Mouse (Mus musculus) kidney, adult 18-20 months (tissue): Measurements from ENCODE around the gene D1Ertd622e.

Experiments used
- DNase-seq: peaks from one replicate; pipeline ENCODE4 v3.0.0; 2021

D1Ertd622e gene

DNA sequence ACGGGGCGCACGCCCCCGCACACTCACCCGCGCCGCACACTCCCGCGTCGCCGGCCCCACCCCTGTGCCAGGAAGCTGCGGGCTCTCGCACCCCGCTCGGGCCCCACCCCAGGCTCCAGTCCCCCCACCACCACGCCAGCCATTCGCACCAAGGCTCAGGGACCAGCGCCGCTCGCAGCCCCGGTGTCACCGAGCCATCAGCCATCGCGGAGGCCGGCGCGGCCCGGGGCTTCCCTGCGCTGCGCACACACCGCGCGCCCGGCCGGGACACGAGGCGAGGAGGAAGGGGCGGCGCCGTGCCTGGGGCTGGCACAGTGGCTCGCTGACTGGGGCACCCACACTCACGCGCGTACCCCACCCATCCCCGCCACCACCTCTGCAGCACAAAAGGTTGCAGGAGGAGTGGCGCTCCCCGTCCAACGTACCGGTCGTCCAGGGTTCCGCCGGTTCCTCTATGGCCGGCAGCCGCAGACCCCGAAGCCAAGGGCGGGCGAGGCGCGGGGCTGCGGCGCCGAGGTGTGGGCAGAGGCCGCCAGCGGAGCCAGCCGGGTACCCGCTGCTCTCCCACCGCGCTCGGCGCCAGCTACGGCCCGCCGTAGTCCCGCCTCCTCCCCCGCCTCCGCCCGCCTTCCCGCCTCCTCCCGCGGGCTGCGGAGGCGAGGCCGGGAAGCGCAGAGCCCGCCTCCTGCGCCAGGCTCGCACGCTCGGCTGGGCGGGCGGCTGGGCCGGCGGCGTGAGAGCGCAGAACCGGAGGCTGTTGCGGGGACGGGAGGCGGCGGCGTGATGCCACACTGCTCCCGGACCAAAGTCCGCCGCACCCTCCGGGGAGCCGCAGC lies at the start of gene D1Ertd622e:
TSS of gene D1Ertd622e (minus strand) at position 669 of the 836 bp plus-strand sequence.
- DNase-seq = peak; percentile 87

DNA sequence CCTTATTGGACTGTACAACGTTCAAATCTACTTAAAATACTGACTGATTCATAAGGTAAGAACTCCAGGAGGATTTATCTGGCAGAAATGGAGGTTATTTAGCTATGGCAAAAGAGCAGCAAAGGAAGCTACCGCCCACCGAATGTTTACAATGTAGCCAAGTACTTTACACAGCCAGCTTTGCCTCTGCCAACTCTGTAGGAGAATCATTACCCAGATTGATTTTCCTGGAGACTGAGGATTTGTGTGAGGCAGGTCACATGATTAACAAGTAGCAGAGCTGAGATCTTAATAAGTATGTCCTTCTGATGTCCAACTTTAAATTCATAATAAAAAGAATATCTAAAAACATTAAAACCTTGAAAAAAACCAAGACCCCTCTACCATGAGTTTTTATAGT lies 48.6 kb upstream of the D1Ertd622e start:
- no peak for DNase-seq

DNA sequence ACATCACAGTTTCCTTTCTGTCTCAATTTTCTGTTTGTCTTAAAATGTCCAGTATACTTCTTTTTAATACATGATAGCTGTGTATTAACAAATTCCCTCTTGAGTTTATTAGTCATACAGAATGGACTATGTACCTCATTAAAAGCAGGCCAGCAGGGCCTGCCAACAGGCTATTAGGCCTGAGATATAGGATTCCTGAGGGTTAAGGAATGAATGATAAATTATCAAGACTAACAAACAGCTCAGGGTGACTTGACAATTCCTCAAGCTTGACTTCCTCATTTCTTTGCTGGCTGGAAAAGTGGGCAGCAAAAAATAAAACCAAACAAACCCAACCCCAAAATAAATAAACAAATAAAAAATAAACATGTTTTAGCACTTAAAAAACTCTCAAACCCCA lies 43.5 kb upstream of the D1Ertd622e start:
- DNase-seq = no peak

DNA sequence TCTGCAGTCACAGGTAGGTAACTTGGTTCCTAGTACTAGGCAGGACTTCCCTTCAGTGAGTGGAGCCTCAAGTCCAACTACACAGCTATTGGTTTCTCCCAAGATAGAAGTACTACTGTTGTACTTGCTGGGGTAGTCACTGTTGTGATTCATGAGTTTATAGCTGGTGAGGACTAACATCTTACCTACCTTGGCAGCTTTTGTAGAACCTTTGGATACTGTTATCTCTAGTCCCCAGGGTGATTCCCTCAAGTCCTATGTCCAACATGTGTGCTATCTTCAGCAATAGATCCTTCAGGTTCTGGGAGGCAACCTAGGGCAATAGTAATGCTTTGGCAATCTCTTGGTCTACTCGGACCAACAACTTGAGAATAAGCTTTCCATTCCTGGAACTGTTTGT lies 42.8 kb upstream of the D1Ertd622e start:
- no peak for DNase-seq

DNA sequence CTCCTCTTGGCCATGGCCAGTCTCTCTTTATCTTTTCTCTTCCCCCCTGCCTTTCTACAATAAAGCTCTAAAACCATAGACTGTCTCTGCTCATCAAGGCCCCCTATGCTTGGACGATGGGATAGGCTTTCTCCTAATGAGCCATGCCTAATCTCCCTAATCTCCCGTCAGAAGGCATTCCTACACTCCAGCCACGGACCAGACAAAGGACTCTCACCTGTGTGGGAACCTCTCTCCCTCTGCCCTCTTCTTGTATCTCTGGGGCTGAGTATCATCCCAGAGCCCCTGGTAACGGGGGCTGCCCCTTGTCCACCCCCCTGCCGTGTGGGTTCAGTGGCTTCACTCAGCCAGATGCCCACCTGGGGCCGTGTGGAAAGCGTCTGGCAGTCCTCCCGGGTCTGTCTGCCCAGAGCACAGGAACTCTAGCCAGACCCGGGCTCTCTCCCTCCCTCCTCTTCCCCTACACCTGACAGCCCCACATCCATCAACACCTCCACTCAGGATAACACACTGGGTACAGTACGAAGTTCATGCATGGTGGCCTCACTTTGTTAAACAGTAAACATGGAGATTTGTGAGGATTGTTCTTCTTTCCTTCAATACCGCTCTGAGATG lies 37.2 kb upstream of the D1Ertd622e start:
- peak; percentile 22 for DNase-seq

DNA sequence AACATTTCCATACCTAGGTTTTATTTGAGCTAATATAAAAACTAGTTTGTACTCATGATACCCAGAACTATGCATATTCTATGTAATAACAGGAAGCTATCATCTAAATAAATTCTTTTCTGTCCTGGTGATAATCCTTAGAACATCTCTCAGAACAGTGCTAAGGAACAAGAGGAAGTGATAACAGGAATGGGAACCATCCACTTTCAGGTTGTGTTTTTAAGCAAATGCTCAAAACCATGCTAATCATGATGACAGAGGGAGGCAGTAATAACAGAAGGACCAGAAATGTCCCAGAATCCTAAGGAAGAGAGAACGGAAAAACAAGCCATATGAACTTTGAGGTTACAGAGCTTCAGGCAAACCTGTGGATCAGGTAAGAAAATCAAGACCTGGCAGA lies 35.4 kb upstream of the D1Ertd622e start:
- no peak for DNase-seq

DNA sequence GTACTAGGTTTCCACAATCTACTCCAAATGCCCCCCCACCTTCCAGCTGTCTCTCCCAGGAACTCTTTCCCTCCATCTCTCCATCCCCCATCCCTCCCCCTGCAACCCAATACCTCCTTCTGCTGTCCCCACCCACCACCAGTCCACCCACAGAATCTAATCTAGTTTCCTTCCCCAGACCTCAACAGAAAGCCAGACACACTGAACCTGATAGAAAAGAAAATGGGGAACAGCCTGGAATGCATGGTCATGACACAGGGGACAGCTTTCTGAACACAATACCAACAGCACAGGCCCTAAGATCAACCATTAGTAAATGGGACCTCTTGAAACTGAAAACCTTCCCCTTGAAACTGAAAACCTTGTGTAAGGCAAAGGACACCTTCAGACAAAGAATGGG lies 32.0 kb upstream of the D1Ertd622e start:
- DNase-seq = no peak

DNA sequence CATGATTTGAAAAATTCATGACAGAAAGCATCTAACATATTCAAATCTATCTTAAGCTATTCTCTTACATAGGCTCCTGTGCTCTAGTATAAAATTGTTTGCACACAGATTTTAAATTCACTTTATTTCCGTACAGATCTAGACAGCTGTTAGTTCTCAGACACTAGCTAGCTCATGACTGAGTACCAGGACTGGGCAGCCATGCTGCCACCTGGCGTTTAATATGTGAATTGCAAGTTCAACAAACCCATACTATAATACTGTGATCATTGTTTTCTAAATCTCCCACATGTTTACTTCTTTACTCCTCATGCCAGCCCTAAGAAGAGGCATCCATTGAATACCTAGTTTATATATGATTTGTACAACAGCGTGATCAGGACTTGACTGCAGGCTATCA lies 26.9 kb upstream of the D1Ertd622e start:
- peak; percentile 41 for DNase-seq

DNA sequence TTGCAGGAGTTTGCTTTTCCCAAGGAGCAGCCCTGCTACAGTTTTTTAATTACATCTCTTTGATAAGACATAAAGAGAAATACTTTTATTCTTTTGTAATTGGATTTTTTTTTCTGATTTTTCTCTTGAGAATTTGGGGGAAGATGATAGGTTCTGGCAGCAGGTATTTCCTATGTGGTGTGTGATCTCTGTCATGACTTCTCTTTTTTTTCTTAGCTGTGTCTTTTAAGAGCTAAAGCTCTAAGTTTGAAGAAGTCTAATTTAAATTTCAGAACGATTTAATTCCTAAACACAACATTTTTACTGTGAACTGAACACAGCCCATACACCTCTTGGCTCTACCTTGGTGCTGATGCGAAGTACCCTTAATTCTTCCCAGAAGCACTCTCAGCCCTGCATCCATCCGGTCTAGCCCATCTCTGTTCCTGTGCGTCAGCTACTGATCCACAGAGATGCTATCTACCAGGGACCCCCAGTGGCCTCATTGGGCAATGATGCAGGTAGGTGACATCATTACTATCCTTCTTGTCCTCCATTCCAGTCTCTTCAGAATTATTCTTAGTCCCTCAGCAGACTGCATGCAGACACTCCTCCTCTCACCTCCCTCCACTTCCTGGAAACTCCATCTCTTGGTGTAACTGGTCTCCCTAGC lies 14.8 kb upstream of the D1Ertd622e start:
- no peak for DNase-seq

DNA sequence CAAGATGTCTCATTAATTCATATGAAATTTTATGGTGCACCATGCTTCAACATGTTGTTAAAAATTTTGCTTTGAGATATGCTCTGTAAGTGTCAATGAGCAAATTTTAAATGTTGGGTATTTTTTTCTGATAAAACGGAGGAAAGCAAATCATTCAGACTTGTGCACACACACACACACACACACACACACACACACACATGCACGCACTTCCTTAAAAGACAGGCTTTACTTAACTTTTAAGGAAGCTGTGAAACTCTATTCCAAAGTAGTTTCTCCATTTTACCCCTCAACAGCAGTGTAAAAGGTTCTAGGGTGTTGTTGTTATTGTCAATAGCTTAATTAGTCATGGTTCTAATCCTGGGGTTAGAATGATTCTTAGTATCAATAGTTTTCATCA lies 14.2 kb upstream of the D1Ertd622e start:
- no peak for DNase-seq

DNA sequence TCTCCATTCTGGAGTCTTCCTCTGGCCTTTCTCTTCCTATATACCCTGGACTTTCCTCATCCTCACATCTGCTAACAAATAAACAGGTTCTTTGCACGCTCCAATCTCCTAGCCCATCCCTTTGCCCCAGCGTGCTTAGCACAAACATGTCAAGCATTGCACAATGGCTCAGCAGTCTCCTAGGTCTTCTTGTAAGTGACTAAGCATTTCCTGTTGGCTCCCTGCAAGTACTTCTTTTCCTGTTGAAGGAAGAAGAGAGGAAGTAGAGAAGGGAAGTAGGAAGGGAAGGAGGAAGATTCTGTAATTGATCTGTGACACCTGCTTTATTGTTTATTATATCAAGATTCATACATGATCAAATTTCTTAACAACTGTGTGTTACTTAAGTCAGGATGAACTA lies 11.0 kb upstream of the D1Ertd622e start:
- DNase-seq = no peak

DNA sequence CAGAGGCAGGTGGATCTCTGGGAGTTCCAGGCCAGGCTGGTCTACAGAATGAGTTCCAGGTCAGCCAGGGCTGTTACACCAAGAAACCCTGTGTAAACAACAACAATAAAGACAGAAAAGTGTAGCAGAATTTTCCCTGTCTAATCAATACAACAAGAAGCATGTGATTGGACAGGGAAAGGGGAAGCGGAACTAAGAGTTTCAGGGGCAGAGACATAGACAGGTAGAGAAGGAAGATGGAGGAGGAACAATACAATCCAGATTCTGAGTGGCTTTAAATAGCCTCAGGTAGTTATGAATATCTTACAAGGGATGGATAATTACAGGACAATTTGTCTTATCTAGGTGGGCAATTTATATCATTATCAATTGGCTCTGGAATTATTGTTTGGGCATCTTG lies 5.4 kb upstream of the D1Ertd622e start:
- DNase-seq = no peak

DNA sequence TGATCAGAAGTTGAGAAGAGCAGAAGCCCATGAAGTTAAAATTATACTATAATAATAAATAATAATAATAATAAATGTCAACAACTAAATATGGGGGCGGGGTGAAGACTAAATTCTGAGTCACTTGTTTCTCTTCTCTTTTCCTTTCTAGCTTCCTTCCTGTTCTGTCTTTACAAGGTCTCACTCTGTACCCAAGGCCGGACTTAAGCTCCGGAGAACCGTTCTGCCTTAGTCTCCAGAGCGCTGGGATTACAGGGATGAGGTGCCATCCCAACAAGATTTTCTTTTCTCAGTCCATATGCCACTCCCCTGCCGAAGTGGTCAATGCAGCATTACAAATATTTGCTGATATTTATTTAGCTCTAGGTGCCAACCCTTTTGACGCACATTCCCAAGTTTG lies 450 bp upstream of the D1Ertd622e start:
- DNase-seq = no peak

DNA sequence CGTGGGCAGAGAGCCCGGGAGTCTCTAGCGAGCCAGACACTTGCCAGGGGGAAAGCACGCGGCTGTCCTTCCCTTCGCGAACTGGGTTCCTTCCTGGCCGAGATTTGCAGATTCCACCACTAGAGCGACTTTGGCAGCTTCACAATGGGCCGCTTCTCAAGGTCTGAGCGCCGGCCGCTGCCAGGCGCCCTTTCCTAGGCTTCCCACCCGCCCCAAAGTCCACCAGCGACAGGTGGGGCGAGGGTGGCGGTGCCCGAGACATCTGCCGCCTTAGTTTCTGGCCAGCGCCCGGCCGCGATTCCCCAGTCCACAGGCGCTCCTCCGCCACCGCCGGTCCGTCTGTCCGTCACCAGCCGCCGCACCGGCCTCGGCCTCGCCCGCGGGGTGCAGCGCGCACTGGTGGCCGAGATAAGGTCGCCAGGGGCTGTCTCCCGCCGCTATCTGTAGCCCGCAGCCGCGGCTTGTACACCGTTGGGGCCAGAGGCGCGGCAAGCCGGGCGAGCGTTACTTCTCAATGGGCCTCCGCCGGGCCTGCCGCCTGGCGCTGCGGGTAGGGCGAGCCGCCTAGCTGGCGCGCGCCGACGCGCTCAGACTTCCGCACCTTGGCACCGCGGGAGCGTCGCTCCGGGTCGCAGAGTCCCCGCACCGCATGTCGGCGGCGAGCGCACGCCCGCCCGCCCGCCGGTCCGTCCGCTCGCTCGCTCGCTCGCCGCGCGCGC lies 1.0 kb downstream of the D1Ertd622e start:
- peak; percentile 78 for DNase-seq

DNA sequence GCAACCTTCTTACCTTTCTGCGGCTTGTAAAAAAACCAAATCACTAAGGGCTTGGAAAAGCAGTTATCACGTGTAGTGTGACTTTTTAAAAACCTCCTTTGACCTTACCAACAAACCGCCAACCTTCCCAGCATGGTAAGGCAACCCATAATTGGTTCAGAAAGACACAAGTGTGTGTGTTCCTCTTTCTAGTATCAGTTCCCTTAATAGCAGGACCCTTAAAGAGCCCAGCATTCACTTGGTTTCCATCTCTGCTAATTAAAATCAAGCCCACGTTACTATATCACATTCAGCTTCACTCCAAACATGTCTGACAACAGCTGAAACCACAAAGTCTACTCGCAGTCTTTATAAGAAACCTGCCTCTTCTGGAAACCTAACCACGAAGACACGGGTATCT lies 2.5 kb downstream of the D1Ertd622e start:
- DNase-seq = no peak

DNA sequence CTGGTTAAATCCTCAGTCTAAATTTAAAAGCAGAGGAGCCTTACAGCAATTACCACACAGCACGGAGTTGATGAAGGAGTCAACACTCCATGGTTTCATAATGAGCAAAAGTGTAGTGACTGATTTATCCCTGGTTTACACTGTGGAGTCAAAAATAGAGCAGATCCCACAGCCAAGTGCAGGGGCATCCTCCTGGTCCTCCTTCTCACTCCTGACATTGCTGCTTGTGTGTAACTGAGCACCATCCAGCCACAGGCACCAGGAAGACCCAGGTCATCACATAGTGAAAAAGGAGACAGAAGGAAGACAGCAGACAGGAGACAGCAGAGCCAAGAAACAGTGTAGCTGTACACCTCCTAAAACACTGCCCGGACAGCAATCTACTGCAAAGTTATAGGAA lies 4.1 kb downstream of the D1Ertd622e start:
- no peak for DNase-seq

DNA sequence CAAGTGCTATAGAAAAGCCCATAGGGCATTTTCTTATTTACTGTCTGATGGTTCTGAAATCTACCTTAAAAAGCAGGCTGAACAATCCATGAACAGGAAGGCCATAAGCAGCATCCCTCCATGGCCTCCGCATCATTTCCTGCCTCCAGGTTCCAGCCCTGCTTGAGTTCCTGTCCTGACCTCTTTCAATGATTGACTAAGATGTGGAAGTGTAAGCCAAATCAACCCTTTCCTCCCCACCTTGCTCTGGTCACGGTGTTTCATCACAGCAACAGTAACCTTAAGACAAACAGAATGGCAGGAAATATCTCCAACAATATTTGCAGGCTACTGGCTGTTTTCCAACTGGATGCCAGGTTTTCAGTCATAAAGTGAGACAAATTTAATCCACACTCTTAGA lies 4.7 kb downstream of the D1Ertd622e start:
- no peak for DNase-seq

DNA sequence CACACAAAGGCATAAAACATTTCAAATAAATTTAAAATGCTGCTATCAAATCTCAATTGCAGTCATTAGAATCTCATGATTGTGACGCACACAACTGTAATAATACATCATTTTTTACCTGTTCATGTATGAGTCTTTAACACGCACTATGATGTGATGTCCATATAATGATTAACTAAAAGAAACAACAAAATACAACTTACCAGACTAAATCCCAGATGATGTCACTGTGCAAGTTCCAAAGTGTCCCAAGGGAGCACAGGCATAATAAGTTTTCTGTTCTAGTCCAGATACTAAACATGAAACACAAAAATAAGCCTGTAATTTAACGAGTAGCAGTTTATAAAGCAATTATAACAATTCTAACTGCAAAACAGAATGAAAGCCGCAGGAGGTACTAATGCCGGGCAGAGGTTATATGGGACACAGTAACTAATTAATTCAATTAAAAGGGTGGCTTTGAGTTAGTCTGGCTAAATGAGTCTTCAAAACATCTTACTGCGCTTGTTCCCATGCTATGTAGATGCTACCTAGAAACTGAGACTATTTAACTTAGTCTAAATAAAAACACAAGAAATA lies 7.4 kb downstream of the D1Ertd622e start:
- DNase-seq = no peak

DNA sequence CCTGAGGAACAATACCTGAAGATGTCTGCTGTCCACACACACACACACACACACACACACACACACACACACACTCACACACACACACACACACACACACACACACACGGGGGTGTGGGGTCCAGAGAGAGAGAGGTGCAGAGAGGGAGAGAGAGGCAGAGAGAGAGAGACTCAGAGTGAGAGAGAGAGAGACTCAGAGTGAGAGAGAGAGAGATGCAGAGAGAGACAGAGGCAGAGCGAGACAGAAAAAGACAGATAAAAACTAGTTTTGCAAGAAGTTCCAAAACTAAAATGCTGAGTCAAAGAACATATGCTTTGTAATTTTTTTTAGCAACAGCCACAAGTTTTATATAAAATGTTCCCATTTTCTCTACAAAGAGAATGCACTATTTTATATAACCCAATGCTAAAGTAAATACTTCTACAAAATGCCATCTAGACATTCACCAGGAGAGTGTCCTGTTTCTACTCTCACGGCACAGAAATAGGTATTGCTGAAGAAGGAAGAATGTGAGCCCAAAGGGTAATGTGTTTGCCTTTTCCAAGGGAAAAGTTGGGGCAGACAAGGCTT lies 11.2 kb downstream of the D1Ertd622e start:
- no peak for DNase-seq

DNA sequence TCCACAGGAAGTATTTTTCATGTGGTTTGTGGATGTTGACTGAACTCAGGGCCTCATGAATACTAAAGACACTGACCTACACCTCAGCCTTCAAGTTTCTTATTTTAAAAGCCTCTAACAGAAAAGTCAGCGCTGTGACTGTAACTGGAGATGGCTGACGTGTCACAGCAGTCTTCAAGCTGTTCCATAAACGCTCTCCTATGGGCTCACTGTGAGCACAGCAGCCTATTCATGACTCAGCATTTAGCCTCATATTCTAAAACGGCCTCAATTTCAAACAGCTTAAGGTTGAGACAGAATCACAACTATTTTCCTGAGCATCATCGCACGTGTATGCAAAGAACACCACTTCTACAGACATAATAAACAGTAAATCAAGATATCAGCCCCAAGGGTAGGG lies 11.8 kb downstream of the D1Ertd622e start:
- DNase-seq = no peak

DNA sequence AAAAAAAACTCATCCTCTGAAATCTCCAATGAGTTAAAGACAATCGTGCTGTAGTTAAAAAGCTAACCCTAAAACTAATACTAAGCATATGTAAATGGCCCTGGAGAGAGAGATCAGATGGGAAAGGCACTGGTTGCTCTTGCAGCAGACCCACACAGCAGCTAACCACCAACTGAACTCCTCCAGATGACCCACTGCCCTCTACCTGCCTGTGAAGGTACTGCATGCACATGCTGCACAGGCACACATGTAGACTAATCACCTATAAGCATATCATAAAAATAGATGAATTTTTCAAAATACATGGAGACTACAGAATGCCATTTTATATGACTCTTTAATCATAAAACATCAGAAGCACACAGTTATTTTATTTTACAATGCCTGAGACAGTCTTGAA lies 14.8 kb downstream of the D1Ertd622e start:
- DNase-seq = no peak

DNA sequence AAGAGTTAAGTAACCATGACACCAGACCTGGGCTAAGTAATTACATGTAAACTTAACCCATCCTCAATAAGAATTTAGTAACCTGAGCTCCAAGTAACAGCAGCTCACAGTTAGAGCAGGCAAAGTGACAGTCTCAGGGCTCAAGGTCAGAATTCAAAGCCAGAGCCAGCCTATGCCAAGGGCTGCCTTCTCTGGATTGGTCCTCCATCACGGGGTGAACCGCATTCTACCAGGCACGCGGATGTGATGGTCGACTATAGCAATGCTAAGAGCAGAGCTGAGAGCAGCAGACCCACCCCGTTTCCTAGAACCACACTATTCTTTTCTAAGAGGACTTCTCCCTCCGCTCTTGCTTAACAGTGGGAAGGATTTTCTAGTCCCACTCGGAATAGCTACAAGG lies 27.8 kb downstream of the D1Ertd622e start:
- DNase-seq = no peak
